Mouse (Mus musculus) testis, adult 2 months (tissue): ENCODE measurements at regions not wholly inside any gene's neighbourhood (a gene's known extent, or its start where the extent isn't known, plus 50 kb on each side); places are given as distances from the start of the nearest gene placed in this dataset.

Experiments used
- H3K27ac ChIP-seq: fragments of 200-500 bp; 2 replicates; pipeline ENCODE4 v1.5.1; 2012; ENCODE audit warnings: low read depth, low read length; ENCODE audit not compliant: control insufficient read depth, insufficient read depth
- H3K27me3 ChIP-seq: fragments of 200-500 bp; 2 replicates; pipeline ENCODE4 v1.6.1; 2012; ENCODE audit warnings: mild to moderate bottlenecking, low read length, moderate library complexity; ENCODE audit not compliant: control insufficient read depth, insufficient read depth
- H3K36me3 ChIP-seq: fragments of 200-500 bp; 2 replicates; pipeline ENCODE4 v1.6.1; 2012; ENCODE audit warnings: mild to moderate bottlenecking, low read length; ENCODE audit not compliant: control insufficient read depth, insufficient read depth
- H3K4me1 ChIP-seq: fragments of 200-500 bp; 2 replicates; pipeline ENCODE4 v1.6.1; 2012; ENCODE audit warnings: low read length; ENCODE audit not compliant: control insufficient read depth, insufficient read depth
- H3K4me3 ChIP-seq: fragments of 200-500 bp; 2 replicates; pipeline ENCODE4 v1.5.1; 2012; ENCODE audit warnings: low read depth, mild to moderate bottlenecking, low read length, moderate library complexity, mixed read lengths; ENCODE audit not compliant: control insufficient read depth
- CTCF ChIP-seq: fragments of 200-500 bp; IDR thresholded peaks from 2 replicates; pipeline ENCODE4 v1.5.1; 2012; ENCODE audit warnings: low read depth, mild to moderate bottlenecking, inconsistent platforms, low read length, moderate library complexity; ENCODE audit not compliant: control insufficient read depth, insufficient read depth, insufficient replicate concordance
- POLR2A ChIP-seq: fragments of 200-500 bp; IDR thresholded peaks from 2 replicates; pipeline ENCODE4 v1.6.1; 2012; ENCODE audit warnings: low read depth, mild to moderate bottlenecking, inconsistent platforms, low read length, moderate library complexity; ENCODE audit not compliant: control insufficient read depth

DNA sequence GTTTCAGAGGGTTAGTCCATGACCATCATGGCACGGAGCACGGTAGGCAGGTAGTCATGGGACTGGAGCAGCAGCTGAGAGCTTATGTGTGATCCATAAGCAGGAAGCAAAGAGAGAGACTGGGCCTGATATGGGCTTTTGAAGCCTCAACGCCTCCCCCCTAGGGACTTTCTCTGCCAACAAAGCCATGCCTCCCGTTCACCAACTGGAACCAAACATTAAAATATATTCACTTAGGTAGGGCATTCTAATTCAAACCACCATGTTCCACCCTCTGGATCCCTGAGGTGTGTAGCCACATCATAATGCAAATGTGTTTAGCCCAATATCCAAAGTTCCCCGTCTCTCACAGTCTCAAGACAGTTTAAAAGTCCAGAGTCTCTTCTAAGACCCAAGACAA, 85.3 kb upstream of the Ltbp1 start:
- H3K27me3 ChIP-seq: no peaks in the 10 kb centered on the region
- H3K27ac ChIP-seq: no peak overlapping the region

DNA sequence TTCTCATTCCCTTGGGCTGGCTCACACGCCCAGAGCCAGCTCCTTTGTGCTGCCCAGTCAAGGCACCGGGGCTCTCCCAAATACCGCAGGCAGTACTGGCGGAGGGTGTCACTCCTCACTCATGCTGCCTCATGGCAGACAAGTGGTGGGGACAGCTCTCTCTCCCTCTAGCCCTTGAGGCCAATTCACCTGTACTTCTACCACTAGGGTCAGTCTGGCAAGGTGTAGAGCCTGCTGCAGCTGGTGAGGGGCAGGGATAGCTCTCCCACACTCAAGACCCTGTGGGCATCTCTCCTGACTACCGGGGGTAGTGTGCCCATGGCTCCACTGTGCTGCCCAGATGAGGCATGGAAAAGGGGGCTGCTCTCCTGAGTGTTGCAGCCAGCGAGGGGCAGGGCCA, 84.0 kb upstream of the Ltbp1 start:
- Histone ChIP-seq H3K4me1 (no peaks in the 10 kb centered on the region), H3K36me3 (no peaks in the 10 kb centered on the region), H3K27me3 (no peaks in the 10 kb centered on the region), H3K4me3 (no peak overlapping the region), H3K27ac (no peak overlapping the region)
- TF ChIP-seq CTCF: no peak
- no peak for TF ChIP-seq POLR2A

More for the DNA sequence above, 85.3 kb upstream of the Ltbp1 start:
- H3K4me3 ChIP-seq: no peak overlapping the region
- H3K36me3 ChIP-seq: no peaks in the 10 kb centered on the region
- H3K4me1 ChIP-seq: no peaks in the 10 kb centered on the region
- no peak for TF ChIP-seq CTCF

DNA sequence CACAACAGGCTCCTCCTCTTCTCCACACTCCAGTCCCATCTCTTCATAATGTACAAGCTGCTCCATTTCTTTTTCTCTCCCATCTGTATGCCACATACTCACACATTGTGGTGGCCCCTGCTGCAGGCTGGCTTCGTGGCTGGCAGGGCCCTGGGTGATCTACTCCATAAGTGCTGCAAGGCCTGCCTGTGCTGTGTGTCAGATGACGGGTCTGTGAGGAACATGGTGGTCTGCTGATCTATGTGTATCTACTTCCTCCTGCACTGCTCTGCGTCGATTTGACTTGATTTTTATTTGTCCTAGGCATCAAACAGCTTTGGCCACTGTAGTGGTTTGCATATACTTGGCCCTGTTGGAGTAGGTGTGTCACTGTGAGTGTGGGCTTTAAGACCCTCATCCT, 83.4 kb upstream of the Ltbp1 start:
- H3K27ac ChIP-seq: no peak overlapping the region
- H3K27me3 ChIP-seq: no peaks in the 10 kb centered on the region
- no peaks in the 10 kb centered on the region for H3K36me3 ChIP-seq
- no peaks in the 10 kb centered on the region for H3K4me1 ChIP-seq
- TF ChIP-seq POLR2A (no peak), CTCF (no peak)
- H3K4me3 ChIP-seq: no peak overlapping the region

DNA sequence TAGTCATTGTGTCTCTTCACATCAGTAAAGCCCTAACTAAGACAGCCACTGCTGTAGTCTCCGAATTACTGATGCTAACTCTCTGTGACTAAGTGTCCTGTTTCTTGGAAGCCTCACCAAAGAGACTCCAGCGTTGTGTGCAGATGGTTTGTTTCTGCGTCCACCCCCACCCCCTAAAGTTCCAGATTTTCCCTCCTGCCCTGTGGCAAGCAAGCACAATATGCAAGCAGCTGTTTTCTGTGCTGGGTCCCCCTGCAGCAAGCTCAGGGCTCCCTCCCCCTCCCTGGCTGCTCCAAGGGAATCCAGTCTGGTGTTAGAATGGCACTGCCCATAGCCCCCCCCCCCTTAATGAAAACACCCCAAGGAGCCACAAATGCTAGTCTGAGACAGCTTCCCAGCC, 82.8 kb upstream of the Ltbp1 start:
- H3K27ac ChIP-seq: no peak overlapping the region
- no peaks in the 10 kb centered on the region for H3K4me1 ChIP-seq
- TF ChIP-seq POLR2A (no peak), CTCF (no peak)

DNA sequence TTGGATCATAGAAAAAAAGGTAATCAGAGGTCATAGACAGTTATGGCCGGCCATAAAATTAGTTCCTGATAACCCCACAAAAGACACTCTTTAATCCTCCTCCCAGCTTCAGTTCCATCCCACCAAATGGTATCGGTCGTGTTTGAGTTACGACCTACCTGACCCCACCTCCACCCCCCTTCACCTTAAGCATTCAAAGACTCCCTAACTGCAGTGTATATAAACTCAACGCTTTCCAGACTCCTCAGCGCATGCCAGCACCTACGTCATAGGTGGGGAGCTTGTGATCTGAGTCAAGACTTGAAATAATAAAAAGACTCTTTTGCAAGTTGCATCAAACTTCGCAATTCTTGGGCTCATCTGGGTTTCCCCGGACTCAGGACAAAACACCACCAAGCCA, 82.3 kb upstream of the Ltbp1 start:
- Histone ChIP-seq H3K4me3 (no peak overlapping the region), H3K27me3 (no peaks in the 10 kb centered on the region), H3K27ac (no peak overlapping the region), H3K36me3 (no peaks in the 10 kb centered on the region), H3K4me1 (no peaks in the 10 kb centered on the region)
- TF ChIP-seq POLR2A: no peak
- no peak for TF ChIP-seq CTCF

More for the DNA sequence above, 82.8 kb upstream of the Ltbp1 start:
- Histone ChIP-seq H3K27me3 (no peaks in the 10 kb centered on the region), H3K4me3 (no peak overlapping the region), H3K36me3 (no peaks in the 10 kb centered on the region)

DNA sequence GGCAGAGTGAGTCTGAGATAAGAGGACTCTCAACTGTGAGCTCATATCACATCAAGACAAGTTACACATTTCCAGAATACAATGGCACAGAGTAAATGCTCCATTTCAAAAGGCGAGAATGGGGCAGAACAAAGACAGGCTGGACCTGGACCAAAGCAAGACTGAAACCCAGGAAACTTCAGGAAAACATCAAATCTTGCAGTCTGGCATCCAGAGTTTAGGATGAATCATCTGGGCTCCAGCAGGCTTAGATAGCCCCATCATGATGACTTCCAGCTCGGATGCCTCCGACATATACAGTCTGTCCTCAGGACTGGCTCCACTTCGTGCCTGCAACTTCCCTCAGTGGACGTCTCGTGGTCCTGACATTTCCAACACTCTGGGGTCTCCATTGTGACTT, 80.2 kb upstream of the Ltbp1 start:
- no peak for TF ChIP-seq POLR2A
- TF ChIP-seq CTCF: no peak
- H3K4me1 ChIP-seq: no peaks in the 10 kb centered on the region
- no peaks in the 10 kb centered on the region for H3K36me3 ChIP-seq
- H3K27ac ChIP-seq: no peak overlapping the region
- H3K27me3 ChIP-seq: no peaks in the 10 kb centered on the region
- H3K4me3 ChIP-seq: no peak overlapping the region

DNA sequence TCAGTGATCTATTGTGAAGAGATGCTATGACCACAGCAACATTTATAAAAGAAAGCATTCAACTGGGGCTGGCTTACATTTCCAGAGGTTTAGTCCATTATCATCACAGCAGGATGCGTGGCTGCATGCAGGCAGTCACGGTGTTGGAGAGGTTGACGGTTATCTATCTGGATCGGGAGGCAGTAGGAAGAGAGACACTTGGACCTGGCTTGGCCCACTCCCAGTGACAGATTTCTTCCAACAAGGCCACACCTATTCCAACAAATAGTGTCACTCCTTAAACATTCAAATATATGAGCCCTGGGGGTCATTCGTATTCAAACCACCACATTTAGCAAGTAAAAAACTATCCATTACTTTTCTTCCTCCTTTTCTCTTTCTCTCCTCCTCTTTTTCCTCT, 77.4 kb upstream of the Ltbp1 start:
- Histone ChIP-seq H3K4me3 (no peak overlapping the region), H3K36me3 (no peaks in the 10 kb centered on the region), H3K4me1 (no peaks in the 10 kb centered on the region), H3K27ac (no peak overlapping the region), H3K27me3 (no peaks in the 10 kb centered on the region)
- TF ChIP-seq CTCF (no peak), POLR2A (no peak)

DNA sequence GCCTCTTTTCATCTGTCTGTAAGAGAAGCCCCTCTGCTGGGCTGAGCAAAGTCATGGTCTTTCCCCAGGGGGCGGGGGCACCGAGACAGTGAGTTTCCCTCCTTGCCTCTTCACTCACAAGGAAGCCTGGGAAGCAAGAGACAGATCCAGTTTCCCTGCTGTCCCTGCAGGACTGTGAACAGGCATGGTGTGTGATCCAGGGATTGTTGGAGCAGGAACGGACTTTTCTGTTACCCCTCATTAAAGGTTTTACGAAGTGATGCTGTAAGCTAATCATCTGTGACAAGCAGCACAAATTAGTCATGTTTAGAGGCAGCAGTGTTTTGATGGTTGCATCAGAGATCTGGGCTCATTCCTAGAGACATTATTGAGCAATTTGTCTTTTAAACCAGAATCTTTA, 73.8 kb upstream of the Ltbp1 start:
- H3K4me1 ChIP-seq: no peaks in the 10 kb centered on the region
- no peaks in the 10 kb centered on the region for H3K27me3 ChIP-seq
- no peak overlapping the region for H3K27ac ChIP-seq
- no peaks in the 10 kb centered on the region for H3K36me3 ChIP-seq
- H3K4me3 ChIP-seq: no peak overlapping the region
- no peak for TF ChIP-seq POLR2A
- TF ChIP-seq CTCF: no peak
